Mouse (Mus musculus) heart, adult 10 weeks (tissue): ENCODE measurements around the gene Phka2. TPM values are rescaled to one million over a fixed set of nuclear protein-coding genes. Genes with fewer than 3 reads are reported as not detected.

Source experiments
- polyA plus RNA-seq: library from polyadenylated mRNA; stranded (reverse); fragments of 350-450 nt; fragmentation: Illumina TruSeq; extraction: RNeasy Lipid Tissue Mini Kit (QIAGEN cat#74804); gene quantifications from one replicate; pipeline ENCODE4 v1.2.3, GENCODE M21; 2014; ENCODE audit warnings: low read depth, low replicate concordance

The Phka2 gene
- 13.7 TPM for polyA plus RNA-seq

GRCm38 (mm10) chrX:160502048-160503041, at the start of gene Phka2:
Gene Phka2, plus strand, starts transcription at chrX:160502166.

Other genes with a start within 250 kb of the Phka2 start
- 1.2 TPM for gene Adgrg2, start 111.5 kb upstream of the Phka2 start, polyA plus RNA-seq
- gene Ppef1, start 233.6 kb downstream of the Phka2 start, polyA plus RNA-seq, result not detected